Mouse (Mus musculus) left cerebral cortex, adult 8-10 months (tissue): ENCODE results near the gene Mon1b. TPM values are rescaled to one million over a fixed set of nuclear protein-coding genes. Genes with fewer than 3 reads are reported as not detected.

Experiments used
- DNase-seq, 2 experiments: peaks; one replicate each; pipeline ENCODE4 v3.0.0; 2022; ENCODE audit warnings: low spot score in 2 of 2
- total RNA-seq, 4 experiments: library from RNA; stranded (reverse); gene quantifications; 2 replicates each; pipeline ENCODE4 v1.2.4; 2022

The Mon1b gene
- total RNA-seq, 4 experiments from 2014 or later: 22.0 to 26.2 (median 23.0) TPM

DNA sequence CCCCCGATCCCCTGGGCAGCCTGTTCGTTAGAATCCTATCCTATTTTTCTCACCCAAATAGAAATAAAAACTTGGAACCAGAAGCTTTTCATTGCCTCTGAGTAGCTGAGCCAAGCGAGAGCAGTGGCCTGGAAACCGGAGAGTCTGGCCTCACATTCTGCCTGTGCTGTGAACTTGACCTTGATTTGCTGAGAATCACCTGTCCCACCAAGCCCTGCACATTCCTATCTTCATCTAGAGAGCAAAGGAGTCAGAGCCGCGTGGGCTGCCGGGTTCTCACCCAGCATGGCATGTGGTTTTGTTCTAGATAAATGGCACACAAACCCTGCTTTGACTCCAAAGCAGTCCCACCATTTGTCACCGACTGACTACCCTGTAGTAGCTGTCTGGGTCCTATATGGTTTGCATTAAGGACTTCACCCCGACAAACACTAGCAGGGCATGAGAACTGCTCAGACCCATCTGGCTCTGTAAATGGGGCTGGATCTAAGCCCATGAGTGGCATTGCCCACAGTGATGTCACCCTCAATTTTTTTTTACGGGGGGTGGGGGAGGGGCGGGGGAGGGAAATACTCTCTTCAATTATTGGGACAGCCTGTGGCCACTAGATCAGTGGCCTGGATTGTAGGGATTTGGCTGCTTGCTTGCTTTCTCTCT, 37.3 kb downstream of the Mon1b start:
- DNase-seq: no peak

DNA sequence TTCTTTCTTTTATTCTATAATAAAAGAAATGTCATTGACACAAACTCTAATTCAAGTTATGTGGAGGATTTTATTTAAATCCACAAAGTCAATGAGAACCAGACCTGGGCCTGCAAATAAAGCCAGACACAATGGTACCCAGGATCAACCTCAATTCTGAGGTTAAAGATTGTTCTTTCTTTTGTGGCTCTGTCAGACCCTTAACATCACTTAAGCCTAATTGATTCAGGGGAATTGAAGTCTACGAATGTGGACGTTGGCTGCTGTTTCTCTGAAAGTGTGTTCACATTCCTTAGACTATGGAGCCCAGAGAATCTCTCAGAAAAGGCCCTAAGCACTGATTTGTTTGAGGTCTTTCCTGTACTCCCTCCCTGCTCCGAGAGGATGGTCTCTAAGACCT, 37.9 kb downstream of the Mon1b start:
- DNase-seq: no peak

DNA sequence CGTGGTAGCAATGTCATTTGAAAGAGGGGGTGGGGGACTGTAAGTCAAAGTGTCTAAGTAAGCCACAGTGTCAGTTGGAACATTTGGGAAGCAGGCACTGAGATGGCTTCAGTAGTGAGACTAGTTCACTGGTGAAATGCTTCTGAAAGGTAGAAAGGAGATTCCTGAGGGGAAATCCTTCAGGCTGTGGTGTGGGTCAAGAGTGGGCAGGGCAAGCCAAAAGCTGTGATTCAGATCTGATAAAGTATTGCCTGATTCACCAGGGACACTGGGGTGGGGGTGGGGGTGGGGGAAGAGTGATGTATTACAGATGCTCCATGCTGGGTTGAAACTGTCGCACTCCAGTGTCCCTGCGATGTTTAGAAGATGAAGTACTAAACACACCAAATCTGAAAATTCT, 39.2 kb downstream of the Mon1b start:
- DNase-seq: no peak

DNA sequence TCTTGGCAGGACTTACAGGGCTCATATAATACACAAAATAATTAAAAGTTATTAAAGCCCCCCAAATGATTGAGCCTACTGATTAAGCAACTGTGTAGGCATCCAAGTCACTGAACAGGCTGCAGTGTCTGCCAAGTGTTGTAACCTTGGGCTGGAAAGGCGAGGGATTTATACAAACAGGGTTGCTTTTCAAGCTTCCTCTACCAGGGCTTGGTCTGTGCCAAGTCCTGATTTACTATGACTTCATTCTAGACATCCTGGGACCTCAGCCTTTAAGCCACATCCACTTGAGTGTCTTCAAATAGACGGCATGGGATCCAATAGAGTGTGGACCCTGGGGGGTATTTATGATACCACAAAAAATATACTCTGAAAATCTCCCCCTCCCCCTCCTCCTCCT, 39.9 kb downstream of the Mon1b start:
- no peak for DNase-seq

DNA sequence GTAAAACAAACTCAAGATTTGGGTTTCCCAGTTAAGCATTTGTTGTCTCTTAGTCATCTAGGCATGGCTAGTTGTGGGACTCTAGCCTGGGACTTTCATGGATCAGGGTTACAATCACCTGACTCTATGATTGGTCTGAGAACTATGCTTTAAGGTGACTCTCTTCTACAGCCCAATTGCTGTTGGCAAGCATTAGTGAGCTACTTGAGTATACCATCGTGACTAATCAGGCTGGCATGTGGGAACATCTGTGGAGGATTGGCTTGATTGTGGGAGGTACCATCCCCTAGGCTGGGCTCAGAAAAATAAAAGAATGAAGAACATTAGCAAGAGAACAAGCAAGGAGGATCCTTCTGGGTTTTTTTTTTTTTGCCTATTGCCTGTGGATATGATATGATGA, 41.4 kb downstream of the Mon1b start:
- DNase-seq: no peak

DNA sequence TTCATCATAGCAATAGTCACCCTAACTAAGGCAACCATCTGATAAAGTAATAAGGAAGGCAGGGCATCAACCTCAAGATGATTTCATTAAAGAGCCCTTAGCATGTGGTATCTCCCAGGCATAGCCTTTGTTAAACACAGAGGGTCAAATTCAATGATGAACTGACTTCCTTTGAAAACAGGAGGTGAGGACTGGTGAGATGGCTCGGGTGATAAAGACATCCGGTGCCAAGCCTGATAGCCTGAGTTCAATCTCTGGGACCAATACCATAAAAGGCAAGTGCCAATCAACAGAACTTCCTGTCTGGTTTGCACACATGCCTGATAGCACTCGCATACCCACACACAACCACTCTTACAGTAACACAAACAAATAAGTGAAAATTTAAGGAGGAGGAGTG, 44.0 kb downstream of the Mon1b start:
- DNase-seq: no peak

DNA sequence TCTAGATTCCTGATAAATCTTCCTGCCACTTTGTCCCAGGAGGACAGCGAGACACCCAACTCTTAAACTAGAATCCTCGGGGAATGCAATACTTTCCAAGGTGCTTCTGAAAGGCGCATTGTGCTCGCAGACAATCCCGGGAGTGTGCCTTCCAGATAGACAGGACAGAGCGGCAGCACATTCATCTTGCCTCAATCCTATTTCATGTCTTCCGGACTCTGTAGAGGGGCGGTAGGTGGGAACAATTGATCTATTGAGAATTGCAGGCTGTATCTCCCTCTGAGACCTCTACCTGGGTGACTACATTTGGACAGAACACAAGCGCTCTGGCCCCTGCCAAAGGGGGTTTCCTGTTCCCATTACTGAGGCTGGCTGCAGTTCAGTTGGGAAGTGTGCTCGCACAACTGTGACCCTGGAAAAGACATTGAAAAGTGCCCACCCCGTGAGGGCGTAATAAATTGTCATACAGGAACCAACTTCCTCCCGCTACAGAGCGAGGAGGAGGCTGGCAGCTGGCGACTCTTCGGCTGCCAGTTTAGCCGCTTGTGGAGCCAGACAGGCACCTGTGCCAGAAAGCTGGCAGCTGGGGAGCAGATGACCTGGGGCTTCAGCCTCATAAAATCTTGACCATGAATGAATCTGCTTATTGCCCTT, 52.6 kb downstream of the Mon1b start:
- no peak for DNase-seq

DNA sequence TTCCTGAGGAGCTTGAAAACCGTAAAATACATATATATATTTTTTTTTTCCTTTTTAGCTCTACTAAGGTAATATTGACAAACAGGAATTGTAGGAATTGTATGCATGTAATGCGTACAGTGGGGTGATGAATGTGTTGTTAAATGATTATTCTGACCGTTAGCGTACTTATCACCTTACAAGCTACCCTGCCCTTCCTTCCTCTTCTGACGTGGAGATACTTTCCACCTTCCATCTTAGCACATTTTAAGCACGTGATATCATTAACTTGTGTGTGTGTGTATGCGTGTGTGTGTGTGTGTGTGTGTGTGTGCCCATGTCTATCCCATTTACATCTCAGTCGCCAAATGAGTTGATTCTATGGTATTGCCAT, 53.1 kb downstream of the Mon1b start:
- no peak for DNase-seq

DNA sequence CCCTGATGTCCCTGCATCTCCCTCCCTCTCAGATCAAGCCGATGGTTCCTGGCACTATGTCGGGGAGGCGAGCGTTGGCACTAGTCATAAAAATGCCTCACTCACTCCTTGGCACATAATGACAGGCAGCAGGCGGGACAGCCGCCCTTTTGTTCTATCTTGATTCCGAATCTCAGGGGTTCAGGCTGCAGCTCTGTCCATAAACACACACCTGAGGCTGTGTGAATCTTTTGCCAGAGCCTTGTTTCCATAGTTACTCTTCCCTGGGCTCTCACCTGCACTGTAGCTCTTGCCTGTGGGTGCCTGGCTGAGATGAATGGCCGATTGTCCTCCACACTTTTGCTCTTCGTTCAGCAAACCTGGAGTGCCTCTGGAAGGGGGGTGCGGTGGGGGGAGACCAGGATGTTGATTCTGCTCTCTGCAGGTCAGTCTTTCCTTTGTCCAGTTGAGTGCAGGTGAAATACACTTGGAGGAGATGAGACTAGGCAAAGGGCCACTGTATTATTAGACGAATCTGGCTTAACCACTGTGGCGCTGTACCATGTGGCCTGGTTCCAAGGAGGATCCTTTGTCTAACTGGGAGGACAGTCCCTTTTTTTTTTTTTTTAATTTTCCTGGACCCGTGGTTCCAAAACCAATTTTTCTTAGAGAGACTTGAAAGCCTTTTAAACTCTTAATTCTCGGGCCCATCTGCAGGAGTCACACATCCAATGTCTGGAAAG, 56.4 kb downstream of the Mon1b start:
- no peak for DNase-seq

Other genes starting within 250 kb of the Mon1b start
- gene Syce1l, start 7.6 kb downstream of the Mon1b start, total RNA-seq: under 1 TPM in 1 of 4 experiments, not detected in 3; 0.48 TPM
- 1 to 10 TPM; 2.0 to 2.5 (median 2.3) TPM for gene Adamts18, start 213.2 kb downstream of the Mon1b start, total RNA-seq